Mouse (Mus musculus): ENCODE results near the gene Luzp2. TPM values are rescaled to one million over a fixed set of nuclear protein-coding genes. Genes with fewer than 3 reads are reported as not detected.

The Luzp2 gene
- polyA plus RNA-seq, 1 experiment = not detected

- Histone ChIP-seq H3K27me3 (ENCODE audit: control insufficient read depth, insufficient read depth, low read length) (no peaks in the 10 kb centered on the region), H3K27ac (ENCODE audit: insufficient read depth, low read length) (no peak overlapping the region), H3K36me3 (ENCODE audit: control insufficient read depth, insufficient read depth, low read length) (no peaks in the 10 kb centered on the region), H3K4me3 (ENCODE audit: extremely low read depth, insufficient read depth, insufficient read length) (no peak overlapping the region), H3K4me1 (ENCODE audit: control insufficient read depth, insufficient read depth, insufficient read length) (no peaks in the 10 kb centered on the region)
- WGBS = 33% methylated on average over 3 of the region's 3 CpGs
- no peak for TF ChIP-seq POLR2A (IDR thresholded peaks at IDR 0.05; ENCODE audit: low read depth, low read length)
- TF ChIP-seq CTCF (IDR thresholded peaks at IDR 0.05; ENCODE audit: extremely low read depth, insufficient read depth, insufficient read length, insufficient replicate concordance) = no peak
- DNase-seq (ENCODE audit: low read depth in 1 of 2, low spot score in 2 of 2) = no peak
Measured at GRCm38 (mm10) chr7:54898589-54898988, 63.3 kb downstream of the Luzp2 start.

GRCm38 (mm10) chr7:54909958-54910357 lies 74.7 kb downstream of the Luzp2 start:
- no peak for TF ChIP-seq CTCF (IDR thresholded peaks at IDR 0.05; ENCODE audit: extremely low read depth, insufficient read depth, insufficient read length, insufficient replicate concordance)
- no peak for TF ChIP-seq POLR2A (IDR thresholded peaks at IDR 0.05; ENCODE audit: low read depth, low read length)
- Histone ChIP-seq H3K4me1 (ENCODE audit: control insufficient read depth, insufficient read depth, insufficient read length) (no peaks in the 10 kb centered on the region), H3K36me3 (ENCODE audit: control insufficient read depth, insufficient read depth, low read length) (no peaks in the 10 kb centered on the region), H3K27me3 (ENCODE audit: control insufficient read depth, insufficient read depth, low read length) (no peaks in the 10 kb centered on the region), H3K27ac (ENCODE audit: insufficient read depth, low read length) (no peak overlapping the region), H3K4me3 (ENCODE audit: extremely low read depth, insufficient read depth, insufficient read length) (no peak overlapping the region)
- DNase-seq (ENCODE audit: low read depth in 1 of 2, low spot score in 2 of 2) = no peak
- WGBS = 92% methylated on average over 7 of the region's 7 CpGs

GRCm38 (mm10) chr7:54914030-54914429 lies 78.7 kb downstream of the Luzp2 start:
- H3K4me1 ChIP-seq (ENCODE audit: control insufficient read depth, insufficient read depth, insufficient read length) = no peaks in the 10 kb centered on the region
- H3K27me3 ChIP-seq (ENCODE audit: control insufficient read depth, insufficient read depth, low read length) = no peaks in the 10 kb centered on the region
- TF ChIP-seq POLR2A (IDR thresholded peaks at IDR 0.05; ENCODE audit: low read depth, low read length) (no peak), CTCF (IDR thresholded peaks at IDR 0.05; ENCODE audit: extremely low read depth, insufficient read depth, insufficient read length, insufficient replicate concordance) (no peak)
- 60% methylated on average over 1 of the region's 1 CpGs for whole genome bisulfite sequencing
- no peaks in the 10 kb centered on the region for H3K36me3 ChIP-seq (ENCODE audit: control insufficient read depth, insufficient read depth, low read length)
- H3K27ac ChIP-seq (ENCODE audit: insufficient read depth, low read length) = no peak overlapping the region
- H3K4me3 ChIP-seq (ENCODE audit: extremely low read depth, insufficient read depth, insufficient read length) = no peak overlapping the region
- DNase-seq (ENCODE audit: low read depth in 1 of 2, low spot score in 2 of 2) = no peak

- Histone ChIP-seq H3K27me3 (ENCODE audit: control insufficient read depth, insufficient read depth, low read length) (no peaks in the 10 kb centered on the region), H3K4me1 (ENCODE audit: control insufficient read depth, insufficient read depth, insufficient read length) (no peaks in the 10 kb centered on the region), H3K4me3 (ENCODE audit: extremely low read depth, insufficient read depth, insufficient read length) (no peak overlapping the region), H3K36me3 (ENCODE audit: control insufficient read depth, insufficient read depth, low read length) (no peaks in the 10 kb centered on the region), H3K27ac (ENCODE audit: insufficient read depth, low read length) (no peak overlapping the region)
- no peak for DNase-seq (ENCODE audit: low read depth in 1 of 2, low spot score in 2 of 2)
- 43% methylated on average over 3 of the region's 3 CpGs for WGBS
- no peak for TF ChIP-seq CTCF (IDR thresholded peaks at IDR 0.05; ENCODE audit: extremely low read depth, insufficient read depth, insufficient read length, insufficient replicate concordance)
- no peak for TF ChIP-seq POLR2A (IDR thresholded peaks at IDR 0.05; ENCODE audit: low read depth, low read length)
Measured at GRCm38 (mm10) chr7:54921991-54922390, 86.7 kb downstream of the Luzp2 start.

GRCm38 (mm10) chr7:54956759-54957158 lies 121.5 kb downstream of the Luzp2 start:
- Histone ChIP-seq H3K27me3 (ENCODE audit: control insufficient read depth, insufficient read depth, low read length) (no peaks in the 10 kb centered on the region), H3K36me3 (ENCODE audit: control insufficient read depth, insufficient read depth, low read length) (no peaks in the 10 kb centered on the region), H3K4me1 (ENCODE audit: control insufficient read depth, insufficient read depth, insufficient read length) (no peaks in the 10 kb centered on the region), H3K4me3 (ENCODE audit: extremely low read depth, insufficient read depth, insufficient read length) (no peak overlapping the region), H3K27ac (ENCODE audit: insufficient read depth, low read length) (no peak overlapping the region)
- WGBS = 91% methylated on average over 2 of the region's 2 CpGs
- DNase-seq (ENCODE audit: low read depth in 1 of 2, low spot score in 2 of 2) = no peak
- TF ChIP-seq POLR2A (IDR thresholded peaks at IDR 0.05; ENCODE audit: low read depth, low read length) (no peak), CTCF (IDR thresholded peaks at IDR 0.05; ENCODE audit: extremely low read depth, insufficient read depth, insufficient read length, insufficient replicate concordance) (no peak)

GRCm38 (mm10) chr7:54962678-54963077 lies 127.4 kb downstream of the Luzp2 start:
- WGBS = 84% methylated on average over 4 of the region's 4 CpGs

GRCm38 (mm10) chr7:54977372-54977771 lies 142.1 kb downstream of the Luzp2 start:
- Histone ChIP-seq H3K27me3 (ENCODE audit: control insufficient read depth, insufficient read depth, low read length) (no peaks in the 10 kb centered on the region), H3K36me3 (ENCODE audit: control insufficient read depth, insufficient read depth, low read length) (no peaks in the 10 kb centered on the region), H3K27ac (ENCODE audit: insufficient read depth, low read length) (no peak overlapping the region), H3K4me3 (ENCODE audit: extremely low read depth, insufficient read depth, insufficient read length) (no peak overlapping the region), H3K4me1 (ENCODE audit: control insufficient read depth, insufficient read depth, insufficient read length) (no peaks in the 10 kb centered on the region)
- TF ChIP-seq POLR2A (IDR thresholded peaks at IDR 0.05; ENCODE audit: low read depth, low read length) (no peak), CTCF (IDR thresholded peaks at IDR 0.05; ENCODE audit: extremely low read depth, insufficient read depth, insufficient read length, insufficient replicate concordance) (no peak)
- no peak for DNase-seq (ENCODE audit: low read depth in 1 of 2, low spot score in 2 of 2)

More at GRCm38 (mm10) chr7:54962678-54963077, 127.4 kb downstream of the Luzp2 start:
- H3K4me1 ChIP-seq (ENCODE audit: control insufficient read depth, insufficient read depth, insufficient read length) = no peaks in the 10 kb centered on the region
- no peak for DNase-seq (ENCODE audit: low read depth in 1 of 2, low spot score in 2 of 2)
- no peak overlapping the region for H3K4me3 ChIP-seq (ENCODE audit: extremely low read depth, insufficient read depth, insufficient read length)
- H3K27ac ChIP-seq (ENCODE audit: insufficient read depth, low read length) = no peak overlapping the region
- H3K27me3 ChIP-seq (ENCODE audit: control insufficient read depth, insufficient read depth, low read length) = no peaks in the 10 kb centered on the region
- TF ChIP-seq POLR2A (IDR thresholded peaks at IDR 0.05; ENCODE audit: low read depth, low read length) (no peak), CTCF (IDR thresholded peaks at IDR 0.05; ENCODE audit: extremely low read depth, insufficient read depth, insufficient read length, insufficient replicate concordance) (no peak)
- no peaks in the 10 kb centered on the region for H3K36me3 ChIP-seq (ENCODE audit: control insufficient read depth, insufficient read depth, low read length)
